Mouse (Mus musculus) right cerebral cortex, postnatal 4 days (tissue): ENCODE results near the gene Prl7a1.

Source experiments
- DNase-seq: peaks from one replicate; pipeline ENCODE4 v3.0.0-alpha.2; 2022

The Prl7a1 gene

DNA sequence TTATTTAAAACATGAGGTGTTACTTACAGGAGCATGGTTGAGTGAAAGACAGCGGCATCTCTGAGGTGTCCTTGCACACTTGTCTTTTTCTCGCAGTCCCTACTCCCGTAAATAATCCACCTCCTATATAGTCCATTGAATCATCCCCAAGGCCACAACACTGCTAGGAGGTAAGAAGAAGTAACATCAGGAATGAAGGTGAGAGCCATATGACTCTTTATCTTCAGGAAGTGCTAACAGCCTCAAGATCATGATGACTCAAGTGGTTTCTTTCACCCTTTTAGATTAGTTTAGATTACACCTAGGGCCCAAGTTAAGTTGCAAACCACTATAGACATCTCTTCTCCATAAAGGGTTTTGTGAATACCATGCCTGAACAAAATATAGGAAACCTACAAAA lies at the start of gene Prl7a1:
Gene Prl7a1 (minus strand): TSS at position 101 of the 400 bp plus-strand sequence.
- no peak for DNase-seq

DNA sequence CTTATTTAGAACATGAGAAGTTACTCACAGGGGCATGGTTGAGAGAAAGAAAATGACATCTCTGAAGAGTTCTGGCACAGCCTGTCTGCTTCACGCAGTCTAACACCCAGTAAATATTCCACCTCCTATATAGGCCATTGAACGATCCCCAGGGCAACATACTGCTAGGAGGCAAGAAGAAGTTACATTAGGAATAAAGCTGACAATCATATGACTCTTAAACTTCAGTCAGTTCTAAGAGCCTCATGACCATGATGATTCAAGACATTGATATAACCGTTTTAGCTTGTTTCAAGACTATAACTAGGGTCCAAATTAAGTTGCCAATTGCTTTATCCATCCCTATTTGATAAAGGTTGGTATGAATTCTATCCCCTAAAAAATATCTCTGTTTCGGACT lies 25.6 kb upstream of the Prl7a1 start, which contains the start of gene Prl7a2:
Gene Prl7a2 (minus strand): TSS at position 101 of the 400 bp plus-strand sequence.
- no peak for DNase-seq

- DNase-seq, result no peak
Observed at GRCm38 (mm10) chr13:27660747-27661146, 18.5 kb upstream of the Prl7a1 start.

DNA sequence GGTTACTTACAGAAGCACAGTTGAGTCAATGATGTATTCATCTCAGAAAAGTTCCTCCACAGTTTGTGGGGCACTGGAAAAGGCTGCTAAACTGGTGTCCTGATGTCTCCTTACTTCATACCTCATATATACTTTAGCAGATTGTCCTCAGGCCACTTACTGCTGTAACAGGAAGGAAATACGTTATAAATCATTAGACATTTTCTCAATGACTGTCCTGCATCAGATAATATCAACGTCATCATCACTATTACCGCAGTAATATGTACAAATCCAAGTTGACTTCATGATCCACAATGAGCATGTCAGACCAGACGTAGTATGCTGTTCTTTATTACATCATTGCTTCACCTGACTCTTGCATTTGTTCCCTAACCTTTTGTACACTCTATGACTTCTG lies 31.8 kb downstream of the Prl7a1 start, which contains the start of gene Prl7b1:
Gene Prl7b1 (minus strand): TSS at position 101 of the 400 bp plus-strand sequence.
- DNase-seq, result no peak
